Mouse (Mus musculus) embryonic facial prominence, embryonic 15.5 days (tissue): ENCODE measurements around the gene En2. TPM values are rescaled to one million over a fixed set of nuclear protein-coding genes. Genes with fewer than 3 reads are reported as not detected.

Experiments used
- ATAC-seq: fragments of 200-750 bp; cut with Nextera tagmentation; 2 replicates; pipeline ENCODE4 v1.8.0; 2017; ENCODE audit warnings: low read depth, moderate TSS enrichment; ENCODE audit not compliant: insufficient number of reproducible peaks, low FRiP score, low TSS enrichment
- H3K27ac ChIP-seq: fragments of 300-500 bp; sonication (generic); replicated peaks from 2 replicates; pipeline ENCODE4 v1.5.1; 2015; ENCODE audit warnings: mild to moderate bottlenecking, inconsistent platforms
- H3K27me3 ChIP-seq: fragments of 300-500 bp; sonication (generic); 2 replicates; pipeline ENCODE4 v1.6.1; 2015; ENCODE audit warnings: inconsistent platforms
- H3K36me3 ChIP-seq: fragments of 300-500 bp; sonication (generic); 2 replicates; pipeline ENCODE4 v1.6.1; 2015; ENCODE audit warnings: mild to moderate bottlenecking, inconsistent platforms
- H3K4me1 ChIP-seq: fragments of 300-500 bp; sonication (generic); 2 replicates; pipeline ENCODE4 v1.6.1; 2015; ENCODE audit warnings: inconsistent platforms
- H3K4me2 ChIP-seq: fragments of 300-500 bp; sonication (generic); replicated peaks from 2 replicates; pipeline ENCODE4 v1.6.1; 2015; ENCODE audit warnings: mild to moderate bottlenecking, inconsistent platforms
- H3K4me3 ChIP-seq: fragments of 300-500 bp; sonication (generic); replicated peaks from 2 replicates; pipeline ENCODE4 v1.5.1; 2015; ENCODE audit warnings: mild to moderate bottlenecking, inconsistent platforms
- H3K9ac ChIP-seq: fragments of 300-500 bp; sonication (generic); 2 replicates; pipeline ENCODE4 v1.6.1; 2015; ENCODE audit warnings: inconsistent platforms
- H3K9me3 ChIP-seq: fragments of 300-500 bp; sonication (generic); replicated peaks from 2 replicates; pipeline ENCODE4 v1.6.1; 2016; ENCODE audit warnings: inconsistent platforms
- WGBS: fragments of 180-500 bp; shearing (Covaris S2); methylation state at CpG from one replicate; pipeline ENCODE4 v1.1.7; 2015; 5-methylcytosine and 5-hydroxymethylcytosine counted together
- polyA plus RNA-seq: library from polyadenylated mRNA; unstranded; fragments of >200 nt; fragmentation: Nextera tagmentation; extraction: Ambion mirVana; gene quantifications from 2 replicates; pipeline ENCODE4 v1.2.1, GENCODE M21; 2015

Gene En2
- not detected in 2 replicates for polyA plus RNA-seq

DNA sequence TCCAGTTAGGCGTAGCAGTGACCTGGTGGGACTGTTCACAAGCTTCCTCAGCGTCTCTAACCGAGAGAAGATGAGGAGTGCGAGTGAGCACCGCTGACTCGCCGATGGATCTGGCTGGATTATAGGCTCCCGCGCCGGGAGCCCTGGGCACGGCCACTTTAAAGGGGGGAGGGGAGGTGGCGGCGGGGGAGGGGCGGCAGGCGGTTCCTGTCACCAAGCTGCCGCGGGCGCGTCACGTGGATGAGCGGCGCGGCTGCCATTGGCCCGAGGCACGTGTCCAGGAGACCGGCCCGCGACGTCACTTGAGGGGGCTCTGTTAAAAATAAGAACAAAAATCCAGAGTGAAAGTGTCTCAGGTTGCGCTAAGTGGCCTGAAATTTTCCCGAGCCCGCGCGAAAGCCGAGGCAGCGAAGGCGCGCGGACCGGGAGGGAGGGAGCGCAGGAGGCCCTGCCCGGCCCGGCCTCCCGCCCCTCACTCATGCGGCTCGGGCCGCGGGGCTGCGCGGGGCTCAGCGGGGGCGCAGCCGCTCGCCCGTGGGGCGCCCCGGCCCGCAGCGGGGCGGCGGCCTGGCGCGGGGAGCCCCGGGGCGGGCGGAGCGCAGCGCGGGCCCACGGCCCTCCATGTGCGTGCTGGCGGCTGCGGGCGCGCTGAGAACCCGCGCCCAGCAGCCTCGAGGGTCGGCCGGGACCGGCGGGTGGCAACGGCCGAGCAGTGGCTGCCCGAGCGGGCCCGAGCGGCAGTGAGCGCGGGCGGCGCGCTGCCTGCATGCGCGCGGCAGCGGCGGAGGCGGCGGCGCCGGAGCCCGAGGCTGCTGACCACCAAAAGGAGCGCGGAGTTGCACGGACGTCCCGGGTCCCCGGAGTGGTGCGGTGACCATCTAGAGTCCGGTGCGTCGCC, at the start of gene En2:
Gene En2, plus strand, starts transcription at position 337 of the 898 bp plus-strand sequence.
- Histone ChIP-seq H3K9me3 (no peaks in the 10 kb centered on the region), H3K27ac (no peak within 1 kb of the TSS), H3K4me2 (peak within 1 kb of the TSS; percentile 99), H3K36me3 (no peaks in the 10 kb centered on the region), H3K27me3 (peaks cover 92% of the 10 kb centered on the region), H3K9ac (0 out of 2 replicates have a peak within 1 kb of the TSS, but pooled peaks have one; percentile 2), H3K4me3 (peak within 1 kb of the TSS; percentile 47), H3K4me1 (peaks cover 36% of the 10 kb centered on the region)
- ATAC-seq, result no peak; the same call in 1 of the 2 replicates
- under 1% methylated on average over 99 of the region's 113 CpGs for WGBS

DNA sequence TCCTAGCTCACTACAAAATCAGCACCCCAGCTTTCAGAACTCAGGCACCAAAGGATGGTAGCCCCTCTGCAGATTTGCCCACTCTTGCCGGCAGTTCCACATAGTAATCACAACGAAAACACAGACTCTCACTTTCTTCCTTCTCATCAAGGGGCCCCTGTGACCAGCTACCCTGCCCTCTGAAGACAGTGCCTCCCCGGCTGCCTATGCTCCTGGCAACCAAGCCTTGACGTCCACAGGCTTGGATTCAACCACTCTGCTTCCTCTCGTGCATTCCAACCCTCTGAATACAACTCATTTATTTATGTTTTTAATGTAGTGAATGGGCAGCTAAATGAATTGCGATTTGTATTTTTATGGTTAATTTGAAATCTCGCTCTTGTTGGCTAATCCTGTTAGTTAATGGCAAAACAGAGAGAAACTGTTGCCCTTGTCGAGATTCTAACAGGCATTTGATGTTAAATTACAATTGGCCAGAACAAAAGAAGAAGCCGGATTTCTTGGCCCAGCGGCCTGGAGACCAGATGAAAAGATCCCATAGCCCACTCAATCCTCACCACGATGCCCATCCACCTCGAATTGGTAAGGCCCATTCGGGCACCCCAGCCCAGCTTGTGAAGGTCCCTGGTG, 48.1 kb upstream of the En2 start:
- Histone ChIP-seq H3K27me3 (peaks cover 63% of the 10 kb centered on the region), H3K36me3 (no peaks in the 10 kb centered on the region), H3K9me3 (no peaks in the 10 kb centered on the region), H3K4me3 (no peak overlapping the region), H3K9ac (no peak overlapping the region), H3K27ac (no peak overlapping the region), H3K4me1 (peaks cover 7% of the 10 kb centered on the region; the same call in 1 of the 2 replicates), H3K4me2 (no peak overlapping the region)
- ATAC-seq, result no peak
- 5% methylated on average over 13 of the region's 13 CpGs for WGBS

DNA sequence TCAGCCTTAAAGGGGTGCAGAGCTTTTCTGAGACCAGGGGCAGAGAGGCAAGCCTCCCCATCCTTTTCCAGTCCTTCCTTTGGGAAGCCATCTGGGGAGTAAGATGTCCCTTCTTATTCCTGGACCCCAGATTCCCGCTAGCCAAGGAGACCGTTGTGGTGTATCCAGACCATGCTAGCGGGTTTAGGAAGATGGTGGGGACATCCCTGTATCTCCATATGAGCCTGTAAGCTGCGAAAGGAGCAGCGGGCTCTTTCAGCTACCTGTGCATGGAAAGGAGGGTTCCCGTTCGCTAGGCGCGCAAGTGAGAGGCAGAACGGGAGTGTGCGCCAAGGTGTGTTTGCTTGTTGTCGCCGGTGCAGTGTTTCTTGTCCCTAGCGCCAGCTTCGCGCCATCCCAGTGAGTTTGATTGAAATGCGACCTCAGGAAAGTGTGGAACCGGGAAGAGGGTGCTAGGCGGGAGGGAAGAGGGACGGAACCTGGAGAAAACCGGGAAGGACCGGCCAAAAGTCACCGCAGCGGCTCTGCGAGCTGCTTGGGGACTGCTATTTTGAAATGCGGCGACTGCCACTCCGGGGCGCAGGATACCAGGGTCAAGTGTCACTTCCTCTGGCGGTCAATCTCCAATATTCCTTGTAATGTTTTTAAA, 47.5 kb upstream of the En2 start:
- no peak overlapping the region for H3K9ac ChIP-seq
- WGBS, result under 1% methylated on average over 30 of the region's 30 CpGs
- ATAC-seq, result no peak
- H3K4me1 ChIP-seq, result peaks cover 8% of the 10 kb centered on the region; the same call in 1 of the 2 replicates
- peak overlapping the region; percentile 17 for H3K4me3 ChIP-seq
- H3K4me2 ChIP-seq, result peak overlapping the region; percentile 38
- no peak overlapping the region for H3K27ac ChIP-seq
- H3K27me3 ChIP-seq, result peaks cover 68% of the 10 kb centered on the region
- H3K9me3 ChIP-seq, result no peaks in the 10 kb centered on the region
- no peaks in the 10 kb centered on the region for H3K36me3 ChIP-seq

DNA sequence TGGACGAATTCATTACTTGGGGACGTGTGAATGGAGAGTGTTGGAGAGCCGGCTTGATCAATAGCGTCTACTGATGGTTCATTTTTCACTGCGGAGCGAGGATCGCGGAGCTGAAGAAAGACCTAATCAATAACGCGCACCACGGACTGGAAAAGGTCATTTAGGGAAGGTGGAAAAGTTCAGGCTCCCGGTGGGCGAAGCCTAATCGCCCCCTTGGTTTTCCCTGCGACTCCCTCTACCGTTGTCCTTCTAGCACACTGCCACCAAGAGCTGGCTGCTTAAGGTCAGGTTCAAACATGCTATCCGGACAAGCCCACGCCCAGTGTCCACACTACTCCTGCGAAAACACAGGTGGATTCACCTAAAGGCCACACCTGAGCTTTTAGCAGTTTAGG, 47.0 kb upstream of the En2 start:
- Histone ChIP-seq H3K4me1 (peaks cover 13% of the 10 kb centered on the region; the same call in 1 of the 2 replicates), H3K9ac (no peak overlapping the region), H3K36me3 (no peaks in the 10 kb centered on the region), H3K4me3 (peak overlapping the region; percentile 17), H3K27ac (no peak overlapping the region), H3K27me3 (peaks cover 72% of the 10 kb centered on the region), H3K4me2 (peak overlapping the region; percentile 38), H3K9me3 (no peaks in the 10 kb centered on the region)
- no peak for ATAC-seq
- under 1% methylated on average over 19 of the region's 19 CpGs for WGBS

DNA sequence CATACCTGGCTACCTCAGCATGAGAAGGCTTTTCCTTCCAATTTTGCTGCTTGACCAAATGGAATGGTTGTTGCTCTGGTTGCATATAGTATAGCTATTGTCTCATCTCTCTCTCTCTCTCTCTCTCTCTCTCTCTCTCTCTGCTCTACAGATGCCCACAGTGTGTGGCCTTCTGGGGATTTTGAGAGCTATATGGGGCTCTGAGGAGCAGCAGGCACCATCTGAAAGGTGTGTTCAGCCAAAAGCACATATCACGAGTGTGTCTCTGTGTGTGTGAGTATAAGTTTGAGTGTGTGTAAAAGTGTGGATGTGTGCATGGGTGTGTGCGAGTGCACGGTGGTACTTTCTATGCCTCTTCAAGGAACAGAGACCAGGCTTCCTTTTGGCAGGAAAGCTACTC, 45.9 kb upstream of the En2 start:
- H3K4me1 ChIP-seq, result peaks cover 13% of the 10 kb centered on the region; the same call in 1 of the 2 replicates
- H3K36me3 ChIP-seq, result no peaks in the 10 kb centered on the region
- H3K4me2 ChIP-seq, result no peak overlapping the region
- H3K27me3 ChIP-seq, result peaks cover 79% of the 10 kb centered on the region
- no peak overlapping the region for H3K27ac ChIP-seq
- no peak overlapping the region for H3K4me3 ChIP-seq
- WGBS, result 17% methylated on average over 3 of the region's 3 CpGs
- H3K9me3 ChIP-seq, result no peaks in the 10 kb centered on the region
- no peak for ATAC-seq
- H3K9ac ChIP-seq, result no peak overlapping the region

DNA sequence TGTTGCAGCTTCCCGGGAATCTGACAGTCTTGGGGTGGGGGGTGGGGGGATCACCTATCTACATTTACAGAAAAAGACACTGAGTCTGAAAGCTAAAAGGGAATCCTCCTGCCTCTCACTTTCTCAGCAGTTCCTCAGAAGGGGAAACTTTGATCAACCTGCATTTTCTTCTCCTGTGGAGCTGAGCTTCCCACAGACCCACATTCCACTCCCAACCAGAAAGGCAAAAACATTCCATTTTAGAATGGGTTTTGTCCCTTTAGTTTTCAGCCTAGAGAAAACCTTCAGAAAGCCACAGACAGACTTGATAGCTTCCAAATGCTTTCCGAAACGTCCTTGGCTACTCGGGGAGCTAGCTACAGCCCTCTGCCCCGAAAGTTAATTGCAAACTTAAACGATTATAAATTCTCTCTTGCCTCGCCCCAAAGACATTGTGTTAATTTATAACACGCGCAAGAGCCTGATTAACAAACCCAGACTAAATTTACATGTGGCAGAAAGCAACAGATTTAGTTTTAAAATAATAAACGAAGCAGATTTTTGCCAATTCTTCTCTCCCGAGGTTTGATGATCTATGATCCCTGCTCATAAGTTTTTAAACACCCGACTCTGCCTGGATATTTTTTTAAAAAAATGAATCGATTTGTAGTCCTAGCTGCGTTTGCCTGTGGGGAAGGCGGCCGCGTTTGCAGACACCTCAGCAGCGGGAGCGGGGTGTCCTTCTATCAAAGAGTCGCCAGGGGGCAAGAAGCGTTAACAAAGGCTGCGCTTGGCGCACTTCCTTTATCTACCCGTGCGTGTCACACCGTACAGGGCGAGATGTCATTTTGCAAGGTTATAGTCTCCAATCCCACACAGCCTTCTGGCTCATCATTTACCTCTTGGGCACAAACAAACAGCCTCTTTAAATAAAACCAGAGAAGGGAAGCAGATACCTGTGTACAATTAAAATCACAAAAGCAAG, 42.7 kb upstream of the En2 start:
- Histone ChIP-seq H3K9me3 (no peaks in the 10 kb centered on the region), H3K36me3 (no peaks in the 10 kb centered on the region), H3K27me3 (peaks cover 94% of the 10 kb centered on the region), H3K9ac (no peak overlapping the region), H3K27ac (no peak overlapping the region), H3K4me1 (peaks cover 12% of the 10 kb centered on the region; the same call in 1 of the 2 replicates), H3K4me2 (0 out of 2 replicates have a peak overlapping the region, but pooled peaks have one; percentile 12), H3K4me3 (no peak overlapping the region)
- 2% methylated on average over 27 of the region's 27 CpGs for WGBS
- 0 out of 2 replicates have a peak, but pooled peaks have one; percentile 69 for ATAC-seq

DNA sequence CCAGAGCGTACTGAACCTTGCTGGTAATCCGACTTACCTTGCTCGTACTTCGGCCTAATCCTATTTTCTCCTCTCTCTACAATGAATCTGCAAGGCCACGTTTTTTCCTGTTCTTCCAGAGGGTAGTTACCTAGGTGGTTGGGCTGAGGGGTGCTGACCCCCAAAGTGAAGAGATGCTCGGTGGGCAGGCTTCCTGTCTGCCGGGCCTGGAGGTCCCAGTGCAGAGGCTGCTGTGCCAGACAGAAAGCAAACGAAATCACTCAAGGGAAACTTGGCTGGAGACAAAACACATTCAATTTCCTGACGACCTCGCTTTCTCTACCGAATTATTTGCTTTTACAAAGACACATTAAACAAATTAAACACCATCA, 42.1 kb upstream of the En2 start:
- Histone ChIP-seq H3K36me3 (no peaks in the 10 kb centered on the region), H3K9ac (no peak overlapping the region), H3K4me1 (peaks cover 6% of the 10 kb centered on the region; the same call in 1 of the 2 replicates), H3K27ac (no peak overlapping the region), H3K9me3 (no peaks in the 10 kb centered on the region), H3K4me3 (no peak overlapping the region), H3K4me2 (0 out of 2 replicates have a peak overlapping the region, but pooled peaks have one; percentile 12), H3K27me3 (peaks cover 93% of the 10 kb centered on the region)
- WGBS, result 2% methylated on average over 11 of the region's 11 CpGs
- no peak for ATAC-seq

DNA sequence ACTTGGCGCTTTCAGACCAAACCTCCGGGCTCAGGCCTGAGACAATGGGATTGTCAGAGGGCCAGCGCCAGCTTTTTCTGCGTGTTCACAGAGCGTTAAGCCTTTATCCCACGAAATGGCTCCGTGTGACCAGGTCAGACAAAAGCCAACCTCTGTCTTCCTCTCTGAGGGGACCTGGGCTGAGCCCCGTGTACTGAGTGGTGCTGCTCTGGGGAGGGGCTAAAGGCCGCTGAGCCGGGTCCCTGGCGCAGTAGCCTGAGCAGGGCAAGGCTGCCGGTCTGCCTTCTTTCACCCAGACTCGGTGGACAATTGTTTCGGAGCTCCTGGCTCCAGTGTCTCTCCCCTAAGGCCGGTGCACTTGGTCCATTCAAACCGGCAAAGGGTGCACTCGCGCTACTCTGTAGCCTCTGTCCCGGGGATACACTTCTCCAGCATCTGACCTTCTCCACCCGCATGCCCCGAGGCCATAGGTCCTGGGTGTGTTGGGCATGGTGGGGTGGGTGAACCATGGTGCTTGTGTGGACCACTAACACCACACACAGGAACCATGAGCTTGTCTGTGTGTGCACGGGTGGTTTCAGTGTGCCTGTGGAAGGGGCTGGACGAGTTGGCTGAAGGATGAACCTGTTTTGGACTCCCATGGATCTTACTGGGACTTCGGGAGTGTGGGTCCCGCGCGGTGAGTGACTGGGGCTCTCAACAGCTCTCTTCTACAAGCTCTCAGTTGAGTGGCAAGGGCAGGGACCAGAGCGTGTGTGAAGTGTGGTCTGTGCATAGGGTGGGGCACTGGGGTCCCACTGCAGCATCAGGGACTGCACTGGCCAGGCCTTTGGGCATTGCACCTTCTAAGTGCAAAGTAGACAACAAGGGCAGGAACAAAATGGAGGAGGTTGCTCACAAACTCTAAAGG, 40.9 kb upstream of the En2 start:
- Histone ChIP-seq H3K4me2 (no peak overlapping the region), H3K4me1 (0 out of 2 replicates have a peak, but pooled peaks cover 6% of the 10 kb centered on the region), H3K27me3 (peaks cover 86% of the 10 kb centered on the region), H3K27ac (no peak overlapping the region), H3K4me3 (no peak overlapping the region), H3K9ac (no peak overlapping the region), H3K36me3 (no peaks in the 10 kb centered on the region), H3K9me3 (no peaks in the 10 kb centered on the region)
- ATAC-seq, result no peak
- WGBS, result 3% methylated on average over 28 of the region's 28 CpGs

DNA sequence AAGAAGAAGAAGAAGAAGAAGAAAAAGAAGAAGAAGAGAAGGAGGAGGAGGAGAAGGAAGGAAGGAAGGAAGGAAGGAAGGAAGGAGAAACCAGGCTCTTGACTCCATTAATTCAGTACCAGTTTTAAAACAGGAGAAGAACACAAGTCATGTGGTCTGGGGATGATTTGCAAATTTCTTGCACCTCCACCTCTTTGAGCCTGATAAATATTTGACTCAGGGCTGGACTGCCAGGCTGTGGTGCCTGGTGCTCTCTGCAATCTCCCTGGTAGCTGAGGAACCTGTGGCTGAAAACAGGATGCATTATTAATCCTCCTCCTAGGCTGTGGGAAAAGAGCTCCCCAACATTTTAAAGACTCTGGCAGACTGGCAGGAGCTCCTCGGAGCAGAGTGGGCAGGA, 36.6 kb upstream of the En2 start:
- Histone ChIP-seq H3K27ac (no peak overlapping the region), H3K4me1 (no peaks in the 10 kb centered on the region), H3K27me3 (peaks cover 59% of the 10 kb centered on the region), H3K9ac (no peak overlapping the region), H3K4me3 (no peak overlapping the region), H3K36me3 (no peaks in the 10 kb centered on the region), H3K4me2 (no peak overlapping the region), H3K9me3 (no peaks in the 10 kb centered on the region)
- no peak for ATAC-seq
- 48% methylated on average over 1 of the region's 1 CpGs for WGBS
